Mouse (Mus musculus): ENCODE measurements at regions not wholly inside any gene's neighbourhood (a gene's known extent, or its start where the extent isn't known, plus 50 kb on each side); places are given as distances from the start of the nearest gene placed in this dataset.

DNA sequence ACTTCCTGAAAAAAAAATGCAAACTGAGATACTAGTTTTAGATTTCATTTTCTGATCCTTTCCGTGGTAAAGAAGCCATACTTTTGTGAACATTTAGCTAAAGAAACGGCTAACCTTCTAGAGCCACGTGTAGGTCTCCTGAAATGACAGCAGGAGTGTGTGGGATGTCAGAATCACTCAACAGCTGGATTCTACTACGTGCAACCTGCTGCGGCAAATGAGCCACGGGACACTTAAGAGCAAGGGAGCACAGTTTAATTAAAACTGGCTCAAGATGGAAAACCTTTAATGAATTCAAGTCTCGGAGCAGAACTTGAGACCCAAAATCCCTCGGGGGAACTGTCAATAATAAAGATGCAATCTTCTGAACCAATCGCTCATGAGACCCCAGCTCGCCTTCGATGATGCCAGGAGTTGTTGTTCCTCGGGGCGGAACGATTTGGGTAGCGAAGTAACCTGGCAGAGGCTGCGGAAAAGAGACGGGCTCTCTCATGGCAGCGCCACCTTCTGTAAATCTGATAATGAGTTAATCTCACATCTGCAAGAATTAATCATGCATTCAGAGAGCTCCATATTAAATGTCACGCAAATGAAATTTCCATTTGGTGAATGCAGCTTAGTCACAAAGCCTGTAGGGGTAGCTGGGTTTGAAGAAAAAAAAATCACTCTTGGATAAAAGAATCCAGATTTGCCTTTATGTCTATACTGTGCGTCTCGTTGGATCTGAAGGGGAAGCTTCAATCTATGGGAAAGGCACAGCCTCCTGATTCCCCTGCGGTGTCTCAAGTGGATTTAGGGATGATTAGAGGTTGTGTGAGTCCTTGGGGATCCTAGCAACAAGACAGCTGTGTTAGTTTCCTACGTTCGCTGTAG, 90.9 kb upstream of the Krr1 start:
- peak; percentile 40 for DNase-seq (ENCODE audit: low spot score)

DNA sequence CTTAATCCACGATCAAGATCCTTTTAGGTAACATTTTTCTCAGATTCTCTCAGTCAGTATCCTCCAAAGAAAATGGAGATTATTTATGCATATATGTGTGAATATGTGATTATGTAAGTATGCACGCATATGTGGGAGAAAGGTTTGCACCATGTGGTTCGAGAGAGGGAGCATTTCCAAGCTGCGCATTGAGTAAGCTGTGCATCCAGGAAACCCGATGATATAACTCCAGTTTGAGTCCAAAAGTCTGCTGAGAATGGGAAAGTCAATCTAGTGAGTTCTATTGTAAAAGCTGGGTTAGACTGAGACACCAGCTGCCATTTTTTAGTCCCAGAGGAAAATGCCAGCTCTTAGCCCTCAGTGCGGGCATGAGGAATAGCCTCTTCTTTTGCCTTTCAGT, 89.9 kb upstream of the Krr1 start:
- DNase-seq (ENCODE audit: low spot score) = no peak

- no peak for DNase-seq (ENCODE audit: low spot score)
These were observed 87.8 kb upstream of the Krr1 start for GRCm38 (mm10) chr10:111884701-111885100.

GRCm38 (mm10) chr10:111889111-111889510, 83.4 kb upstream of the Krr1 start:
- DNase-seq (ENCODE audit: low spot score) = no peak

DNA sequence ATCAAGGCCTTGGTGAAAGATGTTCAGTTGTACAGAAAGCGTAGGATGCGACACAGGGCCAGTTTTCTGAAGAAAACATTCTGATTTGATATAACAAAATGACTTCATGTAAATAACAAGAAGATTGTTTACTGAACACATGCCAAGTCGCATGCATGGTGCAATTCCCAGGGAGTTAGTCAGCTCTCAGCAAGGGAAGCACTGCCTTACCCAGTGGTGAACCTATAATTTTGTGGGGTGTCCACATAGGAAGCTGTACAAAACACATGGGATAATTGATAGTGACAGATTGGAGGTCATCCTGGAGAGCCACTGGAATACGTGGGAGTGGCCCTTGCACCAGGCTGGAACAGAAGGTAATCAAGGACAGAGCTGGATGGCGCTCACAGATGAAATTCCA, 79.0 kb upstream of the Krr1 start:
- DNase-seq (ENCODE audit: low spot score) = no peak

DNA sequence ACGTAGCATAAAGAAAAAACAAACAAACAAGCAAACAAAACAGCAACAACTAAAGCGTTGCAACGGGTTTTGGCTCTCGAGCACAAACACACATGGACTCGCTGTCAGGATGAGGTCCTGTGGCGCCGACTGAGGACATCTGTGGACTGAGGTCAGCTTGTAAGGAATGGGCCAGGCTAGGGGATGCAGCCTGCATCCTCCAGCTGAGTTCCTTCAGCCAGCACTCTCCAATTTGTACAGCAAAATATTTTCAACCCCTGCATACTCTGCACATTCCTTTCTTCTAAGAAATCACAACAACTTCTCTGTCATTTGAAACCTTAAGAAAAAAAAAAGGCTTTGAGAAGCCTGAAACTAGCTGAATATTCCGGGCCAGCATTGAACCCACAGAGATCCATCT, 78.5 kb upstream of the Krr1 start:
- no peak for DNase-seq (ENCODE audit: low spot score)

DNA sequence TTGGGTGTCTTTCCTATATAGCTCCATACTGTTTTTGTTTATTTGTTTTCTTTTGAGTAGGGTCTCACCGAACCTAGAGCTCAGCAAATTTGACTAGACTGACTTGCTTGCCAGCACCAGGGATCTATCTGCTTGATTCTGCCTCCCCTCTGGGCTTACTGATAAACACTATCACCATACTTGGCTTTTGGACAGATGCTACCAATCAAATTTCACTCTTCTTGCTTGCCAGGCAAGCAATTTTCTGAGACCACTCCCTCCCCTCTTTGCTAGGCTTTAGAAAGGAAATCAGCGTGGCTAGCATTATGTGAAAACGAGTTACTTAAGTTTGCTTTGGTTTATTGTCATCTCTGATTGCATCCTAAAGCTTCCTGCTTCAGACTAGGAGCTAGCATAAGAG, 75.1 kb upstream of the Krr1 start:
- DNase-seq (ENCODE audit: low spot score) = no peak

GRCm38 (mm10) chr10:111900723-111901716, 71.4 kb upstream of the Krr1 start:
- DNase-seq (ENCODE audit: low spot score) = no peak

GRCm38 (mm10) chr10:111903956-111904355, 68.5 kb upstream of the Krr1 start:
- DNase-seq (ENCODE audit: low spot score) = no peak

DNA sequence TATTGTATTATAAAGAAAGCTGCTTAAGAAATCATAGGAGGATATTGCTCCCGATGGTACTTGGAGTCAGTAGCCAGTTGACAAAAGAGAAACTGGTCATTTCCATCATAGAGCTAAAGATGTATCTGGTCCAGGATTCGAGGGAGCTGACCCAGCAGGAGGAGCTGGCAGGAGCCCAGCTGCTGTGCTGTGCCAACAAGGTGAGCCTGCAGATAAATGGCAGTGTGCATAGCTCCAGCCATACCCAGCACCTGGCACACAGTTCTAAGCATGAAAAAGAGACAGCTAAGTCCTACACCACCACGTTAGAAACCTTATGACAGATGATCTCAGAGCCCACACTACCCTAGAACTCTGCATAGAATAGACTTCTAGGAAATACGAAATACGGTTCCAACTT, 64.6 kb upstream of the Krr1 start:
- no peak for DNase-seq (ENCODE audit: low spot score)

DNA sequence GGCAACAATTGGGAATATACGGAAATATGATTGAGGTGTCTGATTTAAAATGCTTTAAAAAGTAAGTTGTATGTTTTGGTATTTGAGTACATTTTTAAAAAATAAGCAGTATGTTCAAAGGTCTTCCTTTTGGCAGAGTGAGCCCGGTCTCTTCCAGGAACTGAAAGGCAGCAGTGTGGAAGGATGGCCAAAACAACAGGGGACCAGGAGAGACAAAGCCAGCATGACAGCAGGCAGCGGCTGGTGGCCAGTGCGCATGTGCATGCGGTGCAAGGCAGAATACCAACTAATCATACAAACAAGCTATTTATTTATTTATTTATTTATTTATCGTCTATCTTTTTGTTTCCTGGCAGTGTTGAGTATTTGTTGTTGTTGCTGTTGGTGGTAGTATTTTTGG, 59.9 kb upstream of the Krr1 start:
- DNase-seq (ENCODE audit: low spot score) = no peak

DNA sequence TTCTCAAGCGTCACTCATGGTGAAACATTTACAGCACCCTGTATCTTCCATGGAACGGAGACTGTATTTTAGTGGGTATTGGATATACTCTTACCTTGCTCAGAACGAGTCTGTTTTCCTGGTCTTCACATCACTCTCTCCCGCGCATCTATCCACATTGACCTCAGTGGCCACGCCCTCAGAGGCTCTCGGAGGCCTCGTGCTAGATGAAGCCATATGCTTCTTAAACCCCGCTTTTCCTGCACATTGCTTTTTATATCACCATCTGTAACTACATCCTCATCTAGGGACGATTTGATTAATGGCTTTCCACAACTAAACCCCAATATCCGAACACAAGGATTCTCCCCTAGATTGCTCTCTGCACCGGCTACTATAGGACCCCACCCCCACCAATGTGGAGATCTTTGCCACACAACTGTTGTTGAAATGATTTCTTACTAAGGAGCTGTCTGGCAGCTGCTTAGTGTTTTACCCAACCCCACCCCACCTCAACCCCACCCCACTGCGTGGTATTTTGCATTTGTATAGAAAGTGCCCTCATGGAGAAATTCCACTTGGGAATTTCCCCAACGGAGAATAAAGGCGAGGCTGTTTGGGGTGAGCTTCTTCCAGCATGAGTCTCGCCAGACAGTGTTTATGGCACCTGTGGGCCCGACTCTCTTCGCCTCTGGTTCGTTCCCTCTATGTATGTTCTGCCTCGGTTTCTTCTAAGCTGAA, 59.2 kb upstream of the Krr1 start:
- DNase-seq (ENCODE audit: low spot score) = no peak

DNA sequence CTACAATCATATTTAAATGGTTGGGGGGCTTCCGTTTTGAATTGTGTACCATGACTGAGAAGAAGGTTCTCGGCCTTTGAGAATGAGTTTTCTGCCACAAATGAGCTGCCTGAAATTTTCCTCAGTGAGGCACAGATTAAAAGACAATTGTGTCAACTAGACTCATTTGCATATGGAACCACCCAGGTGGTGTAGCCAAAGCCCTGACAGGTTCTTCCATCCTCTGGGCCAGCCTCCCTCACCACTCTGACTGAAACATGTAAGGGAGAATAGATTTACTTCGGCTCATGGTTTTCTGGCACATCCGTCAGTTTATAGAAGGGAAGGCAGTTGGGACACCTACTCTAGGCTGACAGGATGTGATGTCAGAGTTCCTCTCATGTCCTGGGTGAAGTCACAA, 58.2 kb upstream of the Krr1 start:
- DNase-seq (ENCODE audit: low spot score) = no peak

DNA sequence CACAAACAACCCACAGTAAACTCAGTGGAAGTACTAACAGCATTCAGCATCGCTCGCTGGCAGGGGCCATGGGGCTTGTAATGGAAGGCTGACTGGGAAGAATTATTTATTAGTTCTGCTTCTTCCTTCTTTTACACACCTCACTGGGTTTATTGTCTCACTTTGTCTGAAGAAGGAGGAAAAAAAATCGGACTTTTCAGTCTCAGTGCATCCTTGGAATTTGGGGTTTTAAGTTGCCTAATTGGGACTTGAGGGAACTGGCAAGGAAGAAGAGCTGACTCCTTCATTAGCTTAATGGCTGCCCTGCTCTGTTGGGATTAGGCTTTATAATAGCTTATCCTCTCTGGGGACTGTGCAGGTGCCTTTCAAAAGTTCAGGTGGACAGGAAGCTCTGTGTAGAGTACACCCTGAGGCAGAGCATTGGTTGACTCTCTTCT, 54.4 kb upstream of the Krr1 start:
- DNase-seq (ENCODE audit: low spot score) = peak; percentile 51

DNA sequence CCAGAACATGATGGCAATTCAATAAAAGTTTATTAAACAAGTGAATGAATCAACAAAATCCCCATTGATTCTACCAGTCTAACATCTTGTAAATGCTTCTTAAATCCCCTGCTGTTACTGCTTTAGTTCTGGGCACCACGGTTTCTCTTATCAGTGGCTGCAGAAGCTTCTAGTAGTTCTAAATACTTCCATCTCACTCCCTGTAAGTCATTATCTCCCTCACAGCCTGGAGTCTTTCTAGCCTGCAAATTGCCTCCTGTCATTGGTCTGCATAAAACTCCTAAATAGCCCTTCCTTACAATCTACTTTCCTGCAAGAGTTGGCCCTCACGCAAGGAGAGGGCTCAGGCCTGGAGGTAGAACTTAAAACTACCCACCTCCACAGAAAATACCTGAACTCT, 53.0 kb upstream of the Krr1 start:
- no peak for DNase-seq (ENCODE audit: low spot score)

- DNase-seq (ENCODE audit: low spot score) = no peak
These were observed 51.0 kb upstream of the Krr1 start for GRCm38 (mm10) chr10:111921492-111921891.
